Mouse (Mus musculus): ENCODE measurements at regions not wholly inside any gene's neighbourhood (a gene's known extent, or its start where the extent isn't known, plus 50 kb on each side); places are given as distances from the start of the nearest gene placed in this dataset.

DNA sequence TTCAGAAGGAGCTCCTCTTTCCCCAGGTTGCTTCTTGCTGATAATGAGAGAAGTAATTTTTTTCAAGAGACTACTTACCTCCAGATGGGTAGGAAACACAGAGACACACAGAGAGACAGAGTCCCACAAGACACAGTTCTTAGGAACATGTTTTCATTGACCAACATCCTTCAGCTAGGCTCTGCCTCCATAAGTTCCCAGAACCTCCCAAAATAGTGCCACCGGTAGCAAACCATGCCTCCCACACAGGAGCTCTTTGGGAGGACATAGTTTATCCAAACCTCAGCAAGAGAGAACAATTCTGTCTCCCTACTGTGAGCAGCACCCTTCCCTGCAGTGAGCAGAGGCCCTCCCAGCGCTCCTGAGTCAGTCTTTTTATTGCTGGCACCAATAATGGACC is 67.2 kb downstream of the 1700001O22Rik start:
- no peak for TF ChIP-seq CTCF (conservative IDR thresholded peaks at IDR 0.05; ENCODE audit: low read length)
- TF ChIP-seq POU5F1 (IDR thresholded peaks at IDR 0.05; ENCODE audit: borderline replicate concordance, low read length), result no peak

Measured in E14TG2a.4 (cell line).